Mouse (Mus musculus) ES-E14 (cell line): ENCODE data around the gene Fam222a.

Source experiments
- CHD2 ChIP-seq: IDR thresholded peaks from 2 replicates; pipeline ENCODE4 v1.6.1; 2014; ENCODE audit warnings: mild to moderate bottlenecking, low read depth, low read length, inconsistent platforms
- HCFC1 ChIP-seq: IDR thresholded peaks from 2 replicates; pipeline ENCODE4 v1.6.1; 2012; ENCODE audit warnings: low read length, inconsistent platforms, borderline replicate concordance; ENCODE audit not compliant: insufficient read depth
- MAFK ChIP-seq: IDR thresholded peaks from 2 replicates; pipeline ENCODE4 v1.6.1; 2014; ENCODE audit warnings: mild to moderate bottlenecking, low read depth, low read length, inconsistent platforms; ENCODE audit not compliant: insufficient read depth
- ZC3H11A ChIP-seq: IDR thresholded peaks from 2 replicates; pipeline ENCODE4 v1.6.1; 2012; ENCODE audit warnings: low read depth, mild to moderate bottlenecking, inconsistent platforms, low read length, borderline replicate concordance

GRCm38 (mm10) chr5:114602012-114602411, 34.2 kb downstream of the Fam222a start:
- no peak for TF ChIP-seq MAFK
- no peak for TF ChIP-seq HCFC1
- no peak for TF ChIP-seq ZC3H11A
- TF ChIP-seq CHD2 = no peak
